ENCODE assay signal across 12 mouse cellular contexts in genomic region chr19:53731761-53732201, GRCm38 (mm10). TPM values are rescaled to one million over a fixed set of nuclear protein-coding genes. Genes with fewer than 3 reads are reported as not detected.
DNase-seq lines count a peak whose midpoint lies in the region; ATAC-seq lines count a peak whose summit lies in the region.
"Had no signal": no experiment of that assay in that cellular context is flagged by ENCODE, and none has a peak within 500 bp of the region (broad histone marks: within the 10 kb centered on the region; RNA-seq: fewer than 3 reads in every experiment).

No protein-coding gene starts in this region.

- no peak for ATAC-seq in hindbrain, embryonic 12.5 days (ENCODE audit: low FRiP score)
- no peak for ATAC-seq in hindbrain, embryonic 14.5 days (ENCODE audit: low FRiP score)

- intact Hi-C loops in gastrocnemius, postnatal 36 days (cut with DNase I): no loop called here

- 53% methylated on average over 8 of the region's 8 CpGs for WGBS in hindbrain, embryonic 12.5 days
- WGBS in hindbrain, embryonic 14.5 days: 48% methylated on average over 8 of the region's 8 CpGs
- WGBS in embryonic facial prominence, embryonic 10.5 days: 54% methylated on average over 8 of the region's 8 CpGs

- no peaks in the 10 kb centered on the region for H3K36me3 ChIP-seq in hindbrain, embryonic 12.5 days
- H3K36me3 ChIP-seq in hindbrain, embryonic 14.5 days (replicated peaks; ENCODE audit: control insufficient read depth, insufficient read depth): no peaks in the 10 kb centered on the region
- H3K36me3 ChIP-seq in embryonic facial prominence, embryonic 10.5 days (replicated peaks): no peaks in the 10 kb centered on the region

- H3K4me2 ChIP-seq in hindbrain, embryonic 12.5 days (replicated peaks): no peak overlapping the region
- no peak overlapping the region for H3K4me2 ChIP-seq in hindbrain, embryonic 14.5 days (replicated peaks)

- peak overlapping the region; percentile 35; the same call in 1 of the 2 replicates for H3K27ac ChIP-seq in hindbrain, embryonic 12.5 days
- H3K27ac ChIP-seq in hindbrain, embryonic 14.5 days: no peak overlapping the region
- peak overlapping the region; percentile 30 for H3K27ac ChIP-seq in embryonic facial prominence, embryonic 10.5 days (replicated peaks)
- H3K27ac ChIP-seq: liver, embryonic 14.5 days had no signal

- no peaks in the 10 kb centered on the region for H3K27me3 ChIP-seq in hindbrain, embryonic 12.5 days
- no peaks in the 10 kb centered on the region for H3K27me3 ChIP-seq in hindbrain, embryonic 14.5 days (ENCODE audit: control insufficient read depth, insufficient read depth, low read length)
- no peaks in the 10 kb centered on the region for H3K27me3 ChIP-seq in embryonic facial prominence, embryonic 10.5 days (replicated peaks; ENCODE audit: low read depth, poor library complexity, severe bottlenecking)

- peak; percentile 34 for DNase-seq in adrenal gland, adult 2 months
- no peak for DNase-seq in adrenal gland, postnatal 25 days
- no peak for DNase-seq in hindbrain, embryonic 14.5 days (ENCODE audit: low spot score)
- DNase-seq in embryonic facial prominence, embryonic 10.5 days (ENCODE audit: low spot score): peak; percentile 27
- DNase-seq in mesoderm, embryonic 11.5 days (ENCODE audit: low read depth, low spot score): peak; percentile 62
- DNase-seq in urinary bladder, postnatal 10 days (ENCODE audit: low spot score): no peak
- DNase-seq in gastrocnemius, postnatal 36 days: no peak
- DNase-seq: gastrocnemius, postnatal 10 days; kidney, adult 8-10 months; thymus, postnatal 14 days had no signal

- peaks cover 7% of the 10 kb centered on the region for H3K4me1 ChIP-seq in hindbrain, embryonic 12.5 days
- H3K4me1 ChIP-seq in hindbrain, embryonic 14.5 days (replicated peaks; ENCODE audit: control insufficient read depth, insufficient read depth, low read length): 0 out of 2 replicates have a peak, but pooled peaks cover 4% of the 10 kb centered on the region
- H3K4me1 ChIP-seq in embryonic facial prominence, embryonic 10.5 days: peaks cover 26% of the 10 kb centered on the region

- H3K9me3 ChIP-seq in hindbrain, embryonic 12.5 days (replicated peaks): no peaks in the 10 kb centered on the region
- H3K9me3 ChIP-seq in hindbrain, embryonic 14.5 days (ENCODE audit: control insufficient read depth, low read length): no peaks in the 10 kb centered on the region
- no peaks in the 10 kb centered on the region for H3K9me3 ChIP-seq in embryonic facial prominence, embryonic 10.5 days

- 0 out of 2 replicates have a peak overlapping the region, but pooled peaks have one; percentile 18 for H3K9ac ChIP-seq in hindbrain, embryonic 12.5 days
- H3K9ac ChIP-seq in hindbrain, embryonic 14.5 days: no peak overlapping the region
- H3K9ac ChIP-seq: liver, embryonic 14.5 days had no signal

- H3K4me3 ChIP-seq in hindbrain, embryonic 12.5 days: no peak overlapping the region
- no peak overlapping the region for H3K4me3 ChIP-seq in hindbrain, embryonic 14.5 days (replicated peaks; ENCODE audit: low read length)
- no peak overlapping the region for H3K4me3 ChIP-seq in embryonic facial prominence, embryonic 10.5 days

RNA-seq across cellular contexts. Expression of gene Rbm20, which starts 54.7 kb away (rescaled TPM):
- total RNA-seq in adrenal gland, adult 2 months (2021): 1 to 10 TPM; 1.2 to 2.0 TPM
- 0.49 and 1.0 TPM in 2 replicates for polyA plus RNA-seq in adrenal gland, adult 2 months (2012; rRNA removed)
- total RNA-seq in adrenal gland, postnatal 25 days (2021): 2.2 and 2.6 TPM in 2 replicates
- polyA plus RNA-seq in hindbrain, embryonic 12.5 days (2016; fragmentation: Nextera tagmentation; extraction: Ambion mirVana): 1.5 and 1.9 TPM in 2 replicates
- 0.87 and 0.94 TPM in 2 replicates for polyA plus RNA-seq in hindbrain, embryonic 14.5 days (2014; fragmentation: Nextera tagmentation; extraction: Ambion mirVana)
- polyA plus RNA-seq in embryonic facial prominence, embryonic 10.5 days (2016; fragmentation: Nextera tagmentation; extraction: Ambion mirVana): 0.87 and 1.2 TPM in 2 replicates
- 10 to 100 TPM; 73.8 to 83.8 TPM for total RNA-seq in gastrocnemius, postnatal 36 days (2021)

Comparison
In these comparisons a context has a peak if more than half of its experiments do, and no peak if none do; other contexts are left out.
1. DNase-seq: peak in adrenal gland, adult 2 months (single experiment), embryonic facial prominence, embryonic 10.5 days (single experiment) and mesoderm, embryonic 11.5 days (single experiment); none in adrenal gland, postnatal 25 days (single experiment), hindbrain, embryonic 14.5 days (single experiment), urinary bladder, postnatal 10 days (single experiment) and gastrocnemius, postnatal 36 days (0 of 2).